Mouse (Mus musculus): ENCODE results near the gene Ghdc. TPM values are rescaled to one million over a fixed set of nuclear protein-coding genes. Genes with fewer than 3 reads are reported as not detected.

The Ghdc gene
- polyA plus RNA-seq, 1 experiment from 2014 or later = 1.4 TPM

- Histone ChIP-seq H3K9me3 (replicated peaks) (no peaks in the 10 kb centered on the region), H3K4me2 (no peak overlapping the region), H3K9ac (no peak overlapping the region), H3K27me3 (no peaks in the 10 kb centered on the region), H3K27ac (no peak overlapping the region), H3K4me1 (replicated peaks) (peaks cover 61% of the 10 kb centered on the region), H3K36me3 (peaks cover 58% of the 10 kb centered on the region), H3K4me3 (replicated peaks) (no peak overlapping the region)
- WGBS (ENCODE audit: insufficient replicate concordance) = 76% methylated on average over 7 of the region's 7 CpGs
- ATAC-seq (ENCODE audit: low read depth) (no peak), DNase-seq (no peak)
These were observed 52.3 kb downstream of the Ghdc start for GRCm38 (mm10) chr11:100718462-100718861.

- Histone ChIP-seq H3K4me1 (replicated peaks) (peaks cover 61% of the 10 kb centered on the region), H3K4me2 (no peak overlapping the region), H3K4me3 (replicated peaks) (no peak overlapping the region), H3K9ac (no peak overlapping the region), H3K27ac (no peak overlapping the region), H3K27me3 (no peaks in the 10 kb centered on the region), H3K9me3 (replicated peaks) (no peaks in the 10 kb centered on the region), H3K36me3 (peaks cover 58% of the 10 kb centered on the region)
- WGBS (ENCODE audit: insufficient replicate concordance) = 65% methylated on average over 3 of the region's 3 CpGs
- DNase-seq = no peak
- ATAC-seq (ENCODE audit: low read depth) = no peak
These were observed 54.1 kb downstream of the Ghdc start for GRCm38 (mm10) chr11:100716649-100717048.

Other genes with a start within 250 kb of the Ghdc start
- 86.2 and 108 TPM in 2 replicates for gene Acly, start 243.0 kb downstream of the Ghdc start, polyA plus RNA-seq (2015; fragmentation: Nextera tagmentation; extraction: Ambion mirVana)
- 0.08 and 0.16 TPM in 2 replicates for gene Ttc25, start 225.3 kb downstream of the Ghdc start, polyA plus RNA-seq (2015; fragmentation: Nextera tagmentation; extraction: Ambion mirVana)
- gene Cnp, start 196.1 kb downstream of the Ghdc start, polyA plus RNA-seq (2015; fragmentation: Nextera tagmentation; extraction: Ambion mirVana) = 13.2 and 14.1 TPM in 2 replicates
- gene Nkiras2, start 151.7 kb downstream of the Ghdc start, polyA plus RNA-seq (2015; fragmentation: Nextera tagmentation; extraction: Ambion mirVana) = 19.9 and 20.9 TPM in 2 replicates
- gene Dnajc7, start 150.8 kb downstream of the Ghdc start, polyA plus RNA-seq (2015; fragmentation: Nextera tagmentation; extraction: Ambion mirVana) = 70.7 and 86.2 TPM in 2 replicates
- gene Zfp385c, start 78.5 kb downstream of the Ghdc start, polyA plus RNA-seq (2015; fragmentation: Nextera tagmentation; extraction: Ambion mirVana) = not detected in 2 replicates
- 1.6 and 1.7 TPM in 2 replicates for gene Dhx58, start 66.7 kb downstream of the Ghdc start, polyA plus RNA-seq (2015; fragmentation: Nextera tagmentation; extraction: Ambion mirVana)
- 20.9 and 23.8 TPM in 2 replicates for gene Kat2a, start 58.5 kb downstream of the Ghdc start, polyA plus RNA-seq (2015; fragmentation: Nextera tagmentation; extraction: Ambion mirVana)
- gene Hspb9, start 57.1 kb downstream of the Ghdc start, polyA plus RNA-seq (2015; fragmentation: Nextera tagmentation; extraction: Ambion mirVana) = 0.17 and 0.43 TPM in 2 replicates
- 18.8 and 20.5 TPM in 2 replicates for gene Rab5c, start 32.7 kb downstream of the Ghdc start, polyA plus RNA-seq (2015; fragmentation: Nextera tagmentation; extraction: Ambion mirVana)
- gene Kcnh4, start 11.0 kb downstream of the Ghdc start, polyA plus RNA-seq (2015; fragmentation: Nextera tagmentation; extraction: Ambion mirVana) = not detected in 2 replicates
- gene Hcrt, start 8.0 kb downstream of the Ghdc start, polyA plus RNA-seq (2015; fragmentation: Nextera tagmentation; extraction: Ambion mirVana) = not detected in 2 replicates
- 21.1 and 23.8 TPM in 2 replicates for gene Stat5b, start 79.8 kb upstream of the Ghdc start, polyA plus RNA-seq (2015; fragmentation: Nextera tagmentation; extraction: Ambion mirVana)
- 11.1 and 14.6 TPM in 2 replicates for gene Stat5a, start 88.4 kb upstream of the Ghdc start, polyA plus RNA-seq (2015; fragmentation: Nextera tagmentation; extraction: Ambion mirVana)
- 28.5 and 32.8 TPM in 2 replicates for gene Stat3, start 168.6 kb upstream of the Ghdc start, polyA plus RNA-seq (2015; fragmentation: Nextera tagmentation; extraction: Ambion mirVana)
- 25.5 and 26.6 TPM in 2 replicates for gene Cavin1, start 199.9 kb upstream of the Ghdc start, polyA plus RNA-seq (2015; fragmentation: Nextera tagmentation; extraction: Ambion mirVana)
- 52.8 and 64.0 TPM in 2 replicates for gene Atp6v0a1, start 238.5 kb upstream of the Ghdc start, polyA plus RNA-seq (2015; fragmentation: Nextera tagmentation; extraction: Ambion mirVana)